Mouse (Mus musculus) kidney, adult 8-10 months (tissue): Measurements from ENCODE around the gene Serpinb12.
"Not testable (repeated sequence)": the region's sequence is repeated elsewhere in the genome, so short reads cannot be mapped to it uniquely, and the experiment has no call there.

ENCODE experiments used
- DNase-seq, 2 experiments: peaks; one replicate each; pipeline ENCODE4 v3.0.0; 2022

Serpinb12 gene

DNA sequence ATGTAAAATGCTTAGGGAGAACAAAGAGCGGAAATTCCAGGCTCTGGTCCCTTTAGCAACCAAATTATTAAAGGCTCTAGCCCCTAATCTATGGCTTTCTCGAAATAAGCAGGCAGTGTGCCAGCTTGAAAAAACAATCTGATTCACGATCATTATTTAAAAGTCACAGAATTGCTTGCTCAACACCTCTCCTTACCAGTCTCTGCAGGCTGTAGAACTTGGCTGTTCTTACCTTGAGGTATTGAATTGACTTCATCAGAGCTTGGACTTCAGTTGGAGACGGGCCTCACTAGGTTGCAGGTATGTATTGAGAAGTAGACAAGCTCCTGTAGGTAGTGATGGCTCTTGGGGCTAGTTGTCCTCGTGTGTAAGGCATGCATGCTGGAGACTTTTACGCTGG is at the start of gene Serpinb12:
Gene Serpinb12 (plus strand): TSS at position 185 of the 400 bp plus-strand sequence.
- no peak for DNase-seq

DNA sequence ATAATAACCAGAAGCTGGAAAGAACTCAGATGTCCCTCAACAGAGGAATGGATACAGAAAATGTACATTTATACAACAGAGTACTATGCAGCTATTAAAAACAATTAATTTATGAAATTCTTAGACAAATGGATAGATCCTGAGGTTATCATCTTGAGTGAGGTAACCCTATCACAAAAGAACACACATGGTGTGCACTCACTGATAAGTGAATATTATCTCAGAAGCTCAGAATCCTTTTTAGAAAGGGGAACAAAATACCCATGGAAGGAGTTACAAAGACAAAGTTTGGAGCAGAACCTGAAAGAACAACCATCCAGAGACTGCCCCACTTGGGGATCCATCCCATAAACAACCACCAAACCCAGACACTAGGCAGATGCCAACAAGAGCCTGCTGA is 39.1 kb upstream of the Serpinb12 start:
- DNase-seq = not testable (repeated sequence)

DNA sequence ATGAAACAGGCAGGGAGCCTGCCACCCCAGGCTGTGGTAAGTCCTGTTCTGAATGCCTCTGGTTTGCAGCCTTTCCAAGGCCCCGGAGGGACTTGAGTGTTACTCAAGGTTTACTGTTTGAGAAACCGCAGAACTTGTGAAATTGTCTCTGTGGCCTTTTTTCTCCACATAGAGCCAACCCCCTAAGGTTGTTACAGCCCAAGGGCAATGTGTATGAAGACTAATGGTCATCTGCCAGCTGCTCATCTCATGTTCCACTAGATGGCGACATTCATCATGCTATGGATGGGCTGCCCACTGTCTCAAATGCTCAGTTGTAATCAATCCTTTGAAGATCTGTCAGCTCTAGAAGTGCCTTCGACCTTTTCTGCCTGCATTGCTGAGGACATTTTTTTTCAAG is 32.8 kb upstream of the Serpinb12 start:
- DNase-seq = peak in 1 of 2 experiments; percentile 9

DNA sequence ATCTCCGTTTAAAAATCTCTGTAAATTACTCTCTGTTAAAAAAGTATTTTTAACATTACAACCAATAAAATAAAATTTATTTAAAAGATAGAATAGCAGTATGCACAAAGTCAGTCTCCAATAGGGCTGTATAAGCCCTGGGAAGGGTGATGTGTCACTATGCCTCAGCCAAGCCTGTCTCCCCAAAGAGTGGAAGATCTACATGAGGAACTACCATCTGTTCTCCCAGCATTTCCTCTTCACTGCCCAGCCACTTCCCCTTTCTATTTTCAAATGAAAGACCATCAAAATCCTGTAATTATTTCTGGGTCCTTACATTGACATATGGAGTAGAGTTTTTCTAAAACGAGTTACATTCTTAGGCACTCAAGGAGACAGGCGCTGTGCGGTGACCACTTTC is 2.3 kb upstream of the Serpinb12 start:
- no peak for DNase-seq

DNA sequence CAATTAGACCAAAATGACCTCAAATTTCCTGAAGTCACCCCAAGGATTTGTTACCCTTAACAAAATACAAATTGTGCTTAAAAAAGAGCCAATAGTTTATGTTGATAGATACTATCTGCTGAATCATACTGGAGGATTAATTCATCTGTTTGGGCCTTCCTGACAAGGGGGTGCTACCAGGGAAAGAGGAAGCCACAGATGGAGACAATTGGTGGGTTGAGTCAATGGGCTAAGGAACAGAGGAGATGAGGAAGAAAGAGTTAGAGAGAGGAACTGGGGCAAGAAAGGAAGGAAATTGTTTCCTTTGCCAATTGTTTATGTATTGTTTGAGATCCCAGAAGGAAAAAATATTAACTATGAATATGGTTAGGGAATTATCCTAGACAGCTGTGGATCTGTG is 591 bp upstream of the Serpinb12 start:
- no peak for DNase-seq

DNA sequence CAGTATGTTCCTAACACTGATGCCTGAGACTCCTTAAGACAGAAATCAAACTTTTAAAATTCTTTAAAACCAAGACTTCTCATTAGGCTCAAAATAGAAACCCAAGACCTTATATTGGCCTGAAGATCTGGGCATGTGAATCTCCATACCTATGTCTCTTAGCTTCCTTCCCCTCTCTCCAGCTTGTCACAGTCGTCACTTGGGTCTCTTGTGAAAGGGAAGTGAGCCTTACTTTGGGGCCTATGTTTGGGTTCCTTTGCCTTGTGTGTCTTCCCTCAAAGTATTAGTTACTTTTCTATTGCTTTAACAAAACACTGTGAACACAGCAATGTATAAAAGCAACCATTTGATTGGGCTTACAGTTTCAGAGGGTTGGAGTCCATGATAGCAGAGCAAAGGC is 13.0 kb downstream of the Serpinb12 start:
- DNase-seq = no peak

DNA sequence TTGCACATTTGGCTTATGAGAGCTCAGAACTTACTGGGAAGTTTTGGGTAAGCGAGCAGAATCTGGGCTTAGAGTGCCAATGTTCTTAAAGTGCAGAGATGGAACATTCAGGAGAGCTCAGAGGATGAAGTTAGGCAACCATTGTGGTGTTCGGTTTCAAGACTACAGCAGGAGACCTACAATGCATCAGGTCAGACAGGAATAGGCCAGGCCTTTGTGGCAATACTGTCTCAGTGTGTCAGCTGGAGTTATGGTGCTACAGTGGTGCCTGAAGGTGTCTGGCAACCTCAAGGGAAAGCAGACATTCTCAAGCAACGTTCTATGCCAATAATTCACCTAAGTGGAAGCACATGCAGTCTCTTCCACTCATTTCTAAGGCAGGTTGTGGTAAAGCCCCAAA is 25.7 kb downstream of the Serpinb12 start:
- no peak for DNase-seq

DNA sequence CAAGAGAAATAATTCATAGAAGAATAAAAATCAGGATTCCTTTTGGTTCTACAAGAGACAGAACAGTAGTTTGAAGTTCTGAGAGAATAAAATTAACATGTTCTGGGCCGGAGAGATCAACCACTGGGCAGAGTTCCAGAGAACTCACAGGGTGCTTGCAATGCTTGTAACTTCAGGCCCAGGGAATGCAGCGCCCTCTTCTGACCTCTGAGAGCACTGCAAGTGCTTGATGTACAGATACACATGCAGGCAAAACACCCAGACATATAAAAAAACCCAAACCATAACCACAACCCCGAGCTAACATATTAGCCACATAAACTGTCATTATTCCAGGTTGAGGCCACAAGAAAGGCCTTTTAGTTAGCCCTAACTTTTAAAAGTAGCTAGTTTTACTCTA is 26.8 kb downstream of the Serpinb12 start:
- DNase-seq = peak in 1 of 2 experiments; percentile 12

DNA sequence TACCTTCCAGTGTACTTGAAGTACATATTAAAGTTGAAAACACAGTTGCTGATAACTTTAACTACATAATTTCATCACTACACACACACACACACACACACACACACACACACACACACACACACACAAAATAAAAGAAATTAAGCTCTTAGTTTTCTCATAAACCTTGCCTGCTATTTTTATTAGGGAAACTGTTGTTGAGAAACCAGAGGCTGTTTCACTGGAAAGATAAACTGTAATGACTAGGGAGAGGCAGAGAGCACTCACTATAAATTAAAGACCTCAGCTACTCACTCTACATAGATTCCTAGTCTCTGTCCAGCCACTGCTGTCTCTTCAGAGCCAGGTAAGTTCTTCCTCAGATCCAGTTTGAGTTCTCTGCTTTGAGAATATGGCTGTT is 46.4 kb downstream of the Serpinb12 start, which contains the start of gene Serpinb13:
Gene Serpinb13 (plus strand): TSS at position 301 of the 400 bp plus-strand sequence.
- DNase-seq = no peak

DNA sequence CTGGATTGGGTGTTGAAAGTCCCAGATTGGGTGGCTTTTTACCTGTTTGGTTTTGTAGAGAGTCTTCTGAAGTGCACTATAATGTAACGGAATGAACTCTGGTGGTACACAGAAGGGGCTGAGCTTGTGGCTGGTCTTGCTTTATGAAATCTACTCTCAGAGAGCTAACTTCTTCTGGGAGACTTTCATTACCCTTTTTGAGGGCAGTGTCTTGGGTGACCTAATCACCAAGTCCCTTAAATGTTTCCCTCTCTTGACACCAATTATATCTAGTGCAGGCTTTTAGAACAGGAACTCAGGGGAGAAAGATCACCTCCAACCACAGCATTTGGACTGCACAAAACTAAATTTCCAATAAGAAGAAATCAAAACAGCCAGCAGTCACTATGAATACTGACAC is 48.8 kb downstream of the Serpinb12 start:
- no peak for DNase-seq

DNA sequence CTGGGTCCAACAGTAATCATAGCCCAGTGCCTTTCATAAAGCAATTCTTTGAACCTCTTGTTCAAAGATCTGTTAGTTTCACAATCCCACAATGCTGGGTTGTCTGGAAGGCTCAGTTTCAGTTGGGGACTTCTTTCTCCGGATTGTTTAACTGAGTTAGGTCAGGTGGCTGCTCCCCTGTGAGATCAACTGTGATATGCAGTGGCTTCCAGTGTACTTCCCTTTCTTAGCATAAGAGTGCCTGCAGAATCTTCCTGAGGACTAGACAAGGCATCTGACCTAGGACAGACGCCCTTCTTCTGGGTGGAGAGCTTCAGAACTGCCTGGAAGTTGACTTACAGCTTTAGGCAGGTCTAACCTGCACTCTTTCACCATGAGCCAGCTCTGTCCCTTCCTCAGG is 49.6 kb downstream of the Serpinb12 start:
- DNase-seq = no peak

DNA sequence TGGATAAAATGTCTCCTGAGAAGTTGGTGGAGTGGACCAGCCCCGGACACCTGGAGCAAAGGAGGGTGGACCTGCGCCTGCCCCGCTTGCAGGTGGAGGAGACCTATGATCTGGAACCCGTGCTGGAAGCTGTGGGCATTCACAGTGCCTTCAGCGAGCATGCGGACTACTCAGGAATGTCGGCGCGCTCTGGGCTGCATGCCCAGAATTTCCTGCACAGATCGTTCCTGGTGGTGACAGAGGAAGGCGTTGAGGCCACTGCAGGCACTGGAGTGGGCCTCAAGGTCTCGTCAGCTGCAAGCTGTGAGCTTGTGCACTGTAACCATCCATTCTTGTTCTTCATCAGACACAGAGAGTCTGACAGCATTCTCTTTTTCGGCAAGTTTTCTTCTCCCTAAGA is 66.2 kb downstream of the Serpinb12 start:
- DNase-seq = no peak

DNA sequence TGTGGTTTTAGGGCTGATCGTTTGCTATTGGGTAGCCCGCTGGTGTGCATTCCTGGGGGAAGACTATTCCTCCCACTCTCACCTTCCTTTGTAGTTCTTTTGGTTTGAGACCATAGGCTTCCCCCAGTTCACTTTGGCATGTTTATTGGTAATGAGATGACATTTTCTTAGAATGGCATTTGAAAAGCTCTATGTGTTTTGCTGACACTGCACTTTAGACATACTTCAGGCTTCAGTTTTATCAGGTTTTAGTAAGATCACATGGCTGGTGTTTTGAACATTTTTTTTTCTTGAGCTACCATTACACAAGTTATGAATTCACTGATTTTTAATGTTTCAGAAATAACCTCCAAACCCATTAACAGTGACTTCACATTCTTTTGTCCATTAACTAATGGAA is 67.5 kb downstream of the Serpinb12 start:
- DNase-seq = no peak

DNA sequence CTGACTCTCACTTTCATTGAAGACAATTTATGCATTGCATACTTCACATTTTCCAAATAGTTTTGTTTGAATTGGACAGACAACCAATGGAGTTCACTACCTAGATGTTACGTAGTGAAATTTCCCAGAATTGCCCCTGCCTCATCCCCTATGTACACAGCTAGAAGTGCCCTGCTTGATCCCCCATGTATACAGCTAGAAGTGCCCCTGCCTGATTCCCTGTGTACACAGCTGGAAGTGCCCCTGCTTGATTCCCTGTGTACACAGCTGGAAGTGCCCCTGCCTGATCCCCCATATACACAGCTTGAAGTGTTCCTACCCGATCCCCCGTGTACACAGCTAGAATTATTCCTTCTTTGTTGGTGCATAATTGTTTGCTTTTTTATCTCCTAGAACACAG is 72.1 kb downstream of the Serpinb12 start:
- no peak for DNase-seq
